Mouse (Mus musculus): ENCODE measurements at regions not wholly inside any gene's neighbourhood (a gene's known extent, or its start where the extent isn't known, plus 50 kb on each side); places are given as distances from the start of the nearest gene placed in this dataset.
A peak's percentile ranks its signal among the peaks of the same experiment; 100 is the strongest.

- DNase-seq = no peak
These were observed 159.6 kb upstream of the Cd180 start for GRCm38 (mm10) chr13:102533784-102534183.

- DNase-seq = peak; percentile 4
These were observed 155.7 kb upstream of the Cd180 start for GRCm38 (mm10) chr13:102537424-102538242.

- DNase-seq = no peak
These were observed 152.9 kb upstream of the Cd180 start for GRCm38 (mm10) chr13:102540436-102540835.

- DNase-seq = no peak
These were observed 148.8 kb upstream of the Cd180 start for GRCm38 (mm10) chr13:102544359-102545165.

GRCm38 (mm10) chr13:102545845-102546615 lies 147.3 kb upstream of the Cd180 start:
- DNase-seq = no peak

GRCm38 (mm10) chr13:102548252-102548651 lies 145.1 kb upstream of the Cd180 start:
- DNase-seq = no peak

- DNase-seq = no peak
These were observed 126.3 kb upstream of the Cd180 start for GRCm38 (mm10) chr13:102566846-102567572.

GRCm38 (mm10) chr13:102569580-102569979 lies 123.8 kb upstream of the Cd180 start:
- no peak for DNase-seq

GRCm38 (mm10) chr13:102570286-102570685 lies 123.1 kb upstream of the Cd180 start:
- DNase-seq = no peak

GRCm38 (mm10) chr13:102573286-102573921 lies 120.0 kb upstream of the Cd180 start:
- no peak for DNase-seq

- DNase-seq = no peak
These were observed 116.3 kb upstream of the Cd180 start for GRCm38 (mm10) chr13:102576871-102577662.

GRCm38 (mm10) chr13:102578811-102579210 lies 114.5 kb upstream of the Cd180 start:
- DNase-seq = no peak

GRCm38 (mm10) chr13:102579638-102580037 lies 113.7 kb upstream of the Cd180 start:
- no peak for DNase-seq

- DNase-seq = no peak
These were observed 109.2 kb upstream of the Cd180 start for GRCm38 (mm10) chr13:102583984-102584645.

GRCm38 (mm10) chr13:102586215-102586614 lies 107.1 kb upstream of the Cd180 start:
- no peak for DNase-seq

- no peak for DNase-seq
These were observed 103.5 kb upstream of the Cd180 start for GRCm38 (mm10) chr13:102589680-102590435.

- DNase-seq = no peak
These were observed 101.4 kb upstream of the Cd180 start for GRCm38 (mm10) chr13:102591803-102592537.

GRCm38 (mm10) chr13:102593405-102594200 lies 99.8 kb upstream of the Cd180 start:
- no peak for DNase-seq

Data from thymus, postnatal 14 days (tissue).